Mouse (Mus musculus): ENCODE results near the gene Ciao1. TPM values are rescaled to one million over a fixed set of nuclear protein-coding genes. Genes with fewer than 3 reads are reported as not detected.

Ciao1 gene
- total and polyA plus RNA-seq, 3 experiments, result 83.8 to 86.3 TPM; not detected in 1

DNA sequence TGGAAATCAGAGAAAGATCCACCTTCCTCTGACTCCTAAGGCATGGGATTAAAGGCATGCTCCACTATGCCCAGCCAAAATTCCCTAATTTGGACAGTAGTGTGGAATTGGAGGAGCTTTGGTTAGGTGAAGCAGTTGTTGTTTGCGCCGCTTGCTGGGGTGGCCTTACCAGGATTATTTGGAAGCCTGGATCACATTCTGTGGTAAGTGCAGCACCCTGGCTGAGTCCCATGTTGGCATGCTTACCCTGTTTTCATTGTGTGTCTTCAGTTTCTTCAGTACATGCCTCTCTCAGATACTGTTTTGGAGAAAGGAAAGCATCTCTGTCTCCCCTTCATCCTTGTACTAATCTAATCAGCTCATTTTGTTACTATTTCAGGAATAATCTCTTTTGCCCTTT is 27.0 kb upstream of the Ciao1 start:
- H3K4me3 ChIP-seq (ENCODE audit: control insufficient read depth in 1 of 2, insufficient read depth in 1 of 2, low read depth in 2 of 2, low read length in 2 of 2), result no peak overlapping the region
- H3K9ac ChIP-seq (ENCODE audit: control insufficient read depth, low read depth, low read length, poor library complexity, severe bottlenecking), result no peak overlapping the region
- peaks cover 62% of the 10 kb centered on the region for H3K79me2 ChIP-seq (ENCODE audit: control insufficient read depth, insufficient read depth, low read length, poor library complexity)
- H3K4me1 ChIP-seq (ENCODE audit: control insufficient read depth in 1 of 2, insufficient read depth in 2 of 2, low read length in 2 of 2), result peaks cover 0 to 7% of the 10 kb centered on the region in 2 experiments; a peak in 3 of 4 replicates
- peaks cover 1 to 15% of the 10 kb centered on the region in 2 experiments; a peak in 2 of 4 replicates for H3K36me3 ChIP-seq (ENCODE audit: control insufficient read depth in 1 of 2, insufficient read depth in 2 of 2, low read length in 2 of 2)
- DNase-seq (ENCODE audit: low read depth, low spot score), result no peak
- H3K27ac ChIP-seq (ENCODE audit: control insufficient read depth, low read depth, low read length), result no peak overlapping the region
- TF ChIP-seq CTCF (IDR thresholded peaks at IDR 0.05 in 2 of 3, conservative IDR thresholded peaks at IDR 0.05 in 1 of 3; ENCODE audit: control insufficient read depth in 1 of 3, insufficient read depth in 1 of 3, low read depth in 2 of 3, low read length in 3 of 3, poor library complexity in 1 of 3, severe bottlenecking in 1 of 3) (no peak), SIN3A (IDR thresholded peaks at IDR 0.05; ENCODE audit: low read length) (no peak), MAZ (IDR thresholded peaks at IDR 0.05; ENCODE audit: low read depth, low read length) (no peak), RCOR1 (IDR thresholded peaks at IDR 0.05; ENCODE audit: low read depth, low read length) (no peak), BHLHE40 (IDR thresholded peaks at IDR 0.05; ENCODE audit: borderline replicate concordance, low read depth, low read length) (no peak), NELFE (IDR thresholded peaks at IDR 0.05; ENCODE audit: low read depth, low read length) (no peak), USF2 (IDR thresholded peaks at IDR 0.05; ENCODE audit: borderline replicate concordance in 1 of 2, insufficient read depth in 1 of 2, low read depth in 1 of 2, low read length in 2 of 2) (no peak), MYC (IDR thresholded peaks at IDR 0.05; ENCODE audit: low read depth, low read length) (no peak), TAL1 (IDR thresholded peaks at IDR 0.05; ENCODE audit: low read length) (no peak), TCF12 (IDR thresholded peaks at IDR 0.05; ENCODE audit: low read depth, low read length) (no peak), POLR2A (IDR thresholded peaks at IDR 0.05; ENCODE audit: control insufficient read depth in 1 of 2, insufficient read depth in 1 of 2, low read depth in 1 of 2, low read length in 2 of 2, poor library complexity in 1 of 2) (no peak)
- H3K27me3 ChIP-seq (ENCODE audit: control insufficient read depth in 1 of 2, insufficient read depth in 2 of 2, low read length in 2 of 2), result no peaks in the 10 kb centered on the region
- no peaks in the 10 kb centered on the region for H3K9me3 ChIP-seq (replicated peaks; ENCODE audit: insufficient read depth, low read length)

GRCm38 (mm10) chr2:127272806-127273205 is 25.2 kb upstream of the Ciao1 start:
- Histone ChIP-seq H3K79me2 (ENCODE audit: control insufficient read depth, insufficient read depth, low read length, poor library complexity) (peaks cover 55% of the 10 kb centered on the region), H3K27me3 (ENCODE audit: control insufficient read depth in 1 of 2, insufficient read depth in 2 of 2, low read length in 2 of 2) (no peaks in the 10 kb centered on the region), H3K36me3 (ENCODE audit: control insufficient read depth in 1 of 2, insufficient read depth in 2 of 2, low read length in 2 of 2) (peaks cover 0 to 15% of the 10 kb centered on the region in 2 experiments; a peak in 2 of 4 replicates), H3K9me3 (replicated peaks; ENCODE audit: insufficient read depth, low read length) (no peaks in the 10 kb centered on the region), H3K4me3 (ENCODE audit: control insufficient read depth in 1 of 2, insufficient read depth in 1 of 2, low read depth in 2 of 2, low read length in 2 of 2) (no peak overlapping the region), H3K9ac (ENCODE audit: control insufficient read depth, low read depth, low read length, poor library complexity, severe bottlenecking) (no peak overlapping the region), H3K27ac (ENCODE audit: control insufficient read depth, low read depth, low read length) (no peak overlapping the region), H3K4me1 (ENCODE audit: control insufficient read depth in 1 of 2, insufficient read depth in 2 of 2, low read length in 2 of 2) (peaks cover 0 to 7% of the 10 kb centered on the region in 2 experiments; a peak in 3 of 4 replicates)
- DNase-seq (ENCODE audit: low read depth, low spot score), result no peak
- TF ChIP-seq UBTF (IDR thresholded peaks at IDR 0.05; ENCODE audit: borderline replicate concordance, insufficient read depth, low read depth, low read length), result no peak
- TF ChIP-seq EP300 (IDR thresholded peaks at IDR 0.05; ENCODE audit: low read depth in 1 of 2, low read length in 2 of 2), result no peak
- TF ChIP-seq ZNF384 (IDR thresholded peaks at IDR 0.05; ENCODE audit: low read depth, low read length), result no peak
- no peak for TF ChIP-seq BHLHE40 (IDR thresholded peaks at IDR 0.05; ENCODE audit: borderline replicate concordance, low read depth, low read length)
- TF ChIP-seq ZC3H11A (IDR thresholded peaks at IDR 0.05; ENCODE audit: low read depth, low read length), result no peak
- no peak for TF ChIP-seq NRF1 (IDR thresholded peaks at IDR 0.05; ENCODE audit: insufficient read depth, low read depth, low read length, poor library complexity, severe bottlenecking)
- no peak for TF ChIP-seq NELFE (IDR thresholded peaks at IDR 0.05; ENCODE audit: low read depth, low read length)
- no peak for TF ChIP-seq MXI1 (IDR thresholded peaks at IDR 0.05; ENCODE audit: low read depth, low read length)
- no peak for TF ChIP-seq HCFC1 (IDR thresholded peaks at IDR 0.05; ENCODE audit: low read depth, low read length)
- TF ChIP-seq POLR2AphosphoS2 (IDR thresholded peaks at IDR 0.05; ENCODE audit: low read length), result no peak
- no peak for TF ChIP-seq CHD1 (IDR thresholded peaks at IDR 0.05; ENCODE audit: low read depth, low read length)
- no peak for TF ChIP-seq MAX (IDR thresholded peaks at IDR 0.05; ENCODE audit: low read length)
- TF ChIP-seq ETS1 (IDR thresholded peaks at IDR 0.05; ENCODE audit: low read depth, low read length), result no peak
- no peak for TF ChIP-seq POLR2A (IDR thresholded peaks at IDR 0.05; ENCODE audit: control insufficient read depth in 1 of 2, insufficient read depth in 1 of 2, low read depth in 1 of 2, low read length in 2 of 2, poor library complexity in 1 of 2)
- no peak for TF ChIP-seq RAD21 (IDR thresholded peaks at IDR 0.05; ENCODE audit: low read depth, low read length)
- no peak for TF ChIP-seq ZKSCAN1 (IDR thresholded peaks at IDR 0.05; ENCODE audit: low read depth, low read length)
- no peak for TF ChIP-seq MAFK (IDR thresholded peaks at IDR 0.05; ENCODE audit: borderline replicate concordance, low read depth, low read length)
- no peak for TF ChIP-seq CHD2 (IDR thresholded peaks at IDR 0.05; ENCODE audit: low read length)
